Mouse (Mus musculus): ENCODE results near the gene Ttc7.

Ttc7 gene

GRCm38 (mm10) chr17:87314530-87314946, 31.9 kb downstream of the Ttc7 start:
- DNase-seq (ENCODE audit: low spot score in 2 of 2): no peak

DNA sequence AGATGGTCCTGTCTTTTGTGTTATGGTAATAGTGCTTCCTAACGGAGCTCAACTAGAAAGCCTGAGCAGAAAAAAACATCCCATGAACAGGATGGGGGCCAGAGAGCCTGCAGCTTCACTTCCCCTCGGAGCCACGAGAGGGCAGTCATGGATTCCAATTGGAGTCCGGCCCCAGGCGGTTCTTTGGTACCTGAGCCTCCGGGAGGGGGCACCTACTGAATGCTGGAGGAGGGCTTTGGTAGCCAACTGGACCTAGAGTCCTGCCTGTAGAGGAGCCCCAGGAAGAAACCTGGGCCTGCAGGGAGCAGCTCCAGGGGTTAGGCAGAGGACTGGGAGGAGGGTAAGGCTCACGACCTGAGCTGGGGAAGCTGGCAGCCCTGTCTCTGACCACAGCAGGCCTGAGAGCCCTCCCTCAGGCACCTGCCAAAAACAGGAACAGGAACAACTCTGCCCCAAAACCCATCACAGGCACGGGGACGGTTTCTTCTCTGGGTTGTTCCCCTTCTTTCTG, 32.4 kb downstream of the Ttc7 start:
- DNase-seq (ENCODE audit: low spot score in 2 of 2): peak in 1 of 2 experiments; percentile 94

DNA sequence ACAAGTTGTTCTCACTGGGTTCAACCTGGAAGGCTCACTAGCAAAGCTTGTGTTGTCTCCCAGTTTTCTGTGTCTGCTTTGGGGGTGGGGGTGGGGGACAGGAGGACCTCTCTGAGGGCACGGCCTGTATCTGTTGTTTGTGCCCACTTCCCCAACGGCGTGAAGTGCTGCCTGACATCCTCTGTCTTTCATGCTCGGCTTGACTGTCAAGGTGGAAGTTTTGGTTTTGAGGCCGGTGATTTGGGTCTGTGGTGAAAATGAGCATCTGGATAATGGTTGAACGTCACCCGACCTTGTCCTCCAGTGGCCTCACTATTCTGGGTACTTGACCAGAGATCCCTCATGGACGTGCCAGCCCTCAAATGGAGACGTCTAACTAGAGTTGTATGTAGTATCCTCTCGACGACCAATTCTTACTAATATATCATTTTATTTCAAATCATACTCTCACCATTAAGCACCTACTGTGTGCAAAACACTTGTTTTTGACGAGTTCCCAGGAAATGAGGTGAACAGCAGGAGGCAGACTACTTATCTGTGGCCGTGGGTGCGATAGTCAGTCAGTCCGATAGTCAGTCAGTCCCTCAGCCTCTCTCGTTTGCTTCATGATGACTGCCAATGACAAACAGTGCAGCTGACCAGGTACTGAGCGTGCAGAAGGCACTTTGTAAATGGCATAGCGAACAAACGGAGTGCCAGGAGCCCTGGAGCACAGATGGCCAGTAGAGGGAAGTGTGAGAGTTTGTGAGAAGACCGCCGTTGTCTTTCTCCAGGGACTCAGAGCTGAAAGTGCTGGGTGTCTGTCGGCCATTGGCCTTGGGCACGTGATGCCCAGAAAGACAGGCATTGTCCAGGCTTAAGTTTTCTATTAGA, 33.4 kb downstream of the Ttc7 start:
- DNase-seq (ENCODE audit: low spot score in 2 of 2): peak in 1 of 2 experiments; percentile 30

- DNase-seq (ENCODE audit: low spot score in 2 of 2): no peak
Measured at GRCm38 (mm10) chr17:87317271-87317670, 34.6 kb downstream of the Ttc7 start.

DNA sequence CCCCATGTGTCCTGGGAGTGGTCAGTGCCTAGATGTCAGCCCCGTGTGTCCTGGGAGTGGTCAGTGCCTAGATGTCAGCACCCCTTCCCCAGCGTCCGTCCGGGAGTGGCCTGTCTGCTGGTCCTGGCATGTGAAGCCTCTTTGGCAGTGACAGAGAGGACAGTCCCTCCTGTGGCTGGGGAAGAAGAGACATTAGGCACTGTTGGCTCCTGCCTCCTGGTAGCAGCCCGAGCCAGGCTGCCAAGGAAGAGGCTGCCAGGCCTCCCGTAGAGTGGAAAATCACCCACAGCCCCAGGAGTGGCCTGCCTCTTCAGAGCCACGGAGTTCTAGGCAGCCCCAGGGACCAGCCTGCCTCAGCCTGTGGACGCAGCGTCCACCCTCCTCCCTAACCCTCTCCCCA, 35.3 kb downstream of the Ttc7 start:
- no peak for DNase-seq (ENCODE audit: low spot score in 2 of 2)

GRCm38 (mm10) chr17:87321673-87322072, 39.0 kb downstream of the Ttc7 start:
- DNase-seq (ENCODE audit: low spot score in 2 of 2): no peak

GRCm38 (mm10) chr17:87323215-87323614, 40.5 kb downstream of the Ttc7 start:
- DNase-seq (ENCODE audit: low spot score in 2 of 2): peak in 1 of 2 experiments; percentile 25

GRCm38 (mm10) chr17:87325501-87325900, 42.8 kb downstream of the Ttc7 start:
- DNase-seq (ENCODE audit: low spot score in 2 of 2): no peak

- peak in 1 of 2 experiments; percentile 53 for DNase-seq (ENCODE audit: low spot score in 2 of 2)
Measured at GRCm38 (mm10) chr17:87326987-87327386, 44.3 kb downstream of the Ttc7 start.

DNA sequence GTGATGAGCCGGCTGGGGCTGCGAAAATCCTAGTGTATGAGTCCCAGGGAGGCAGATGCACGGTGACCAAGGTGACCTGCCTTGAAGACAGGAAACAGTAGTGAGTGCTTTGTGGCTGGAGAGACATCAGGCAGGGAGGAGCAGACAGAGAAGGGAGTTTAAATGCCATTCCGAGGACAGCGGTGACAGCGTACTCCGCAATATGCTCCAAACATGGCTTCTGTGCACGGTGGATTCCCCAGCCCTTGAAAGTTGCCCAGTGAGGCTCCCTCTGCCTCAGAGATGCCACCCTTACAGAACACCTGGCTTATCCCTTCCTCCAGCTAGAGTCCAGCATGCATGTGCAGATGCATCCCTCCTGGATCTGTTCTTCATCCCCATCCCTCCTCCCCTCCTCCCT, 45.0 kb downstream of the Ttc7 start:
- peak in 1 of 2 experiments; percentile 43 for DNase-seq (ENCODE audit: low spot score in 2 of 2)

DNA sequence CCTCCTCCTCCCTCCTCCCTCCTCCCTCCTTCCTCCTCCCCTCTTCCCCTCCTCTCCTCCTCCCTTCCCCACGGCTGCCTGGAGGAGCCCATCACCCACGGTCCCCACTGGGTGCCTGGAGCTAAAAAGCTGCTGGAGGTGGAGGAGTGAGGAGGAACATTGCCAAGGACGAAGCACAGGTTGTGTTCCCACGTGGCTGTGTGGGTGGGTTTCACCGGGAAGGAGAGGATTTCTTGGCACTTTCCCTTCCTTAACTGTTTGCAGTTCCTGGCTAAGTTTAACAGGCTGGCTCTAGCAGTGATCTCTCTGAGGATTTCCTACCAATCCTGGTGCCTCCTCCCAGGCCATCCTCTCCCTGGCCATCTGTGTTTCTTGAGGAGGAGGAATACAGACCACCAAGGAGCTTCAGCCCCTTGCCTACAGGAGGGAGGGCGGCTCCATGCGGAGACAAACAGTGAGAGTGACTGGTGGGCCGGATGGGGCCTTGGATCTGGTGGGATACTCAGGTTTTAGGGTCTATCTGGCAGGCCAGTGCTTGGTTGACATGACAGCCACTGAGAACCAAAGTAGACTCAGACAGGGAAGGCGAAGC, 45.6 kb downstream of the Ttc7 start:
- peak; percentile 85 to 94 for DNase-seq (ENCODE audit: low spot score in 2 of 2)

DNA sequence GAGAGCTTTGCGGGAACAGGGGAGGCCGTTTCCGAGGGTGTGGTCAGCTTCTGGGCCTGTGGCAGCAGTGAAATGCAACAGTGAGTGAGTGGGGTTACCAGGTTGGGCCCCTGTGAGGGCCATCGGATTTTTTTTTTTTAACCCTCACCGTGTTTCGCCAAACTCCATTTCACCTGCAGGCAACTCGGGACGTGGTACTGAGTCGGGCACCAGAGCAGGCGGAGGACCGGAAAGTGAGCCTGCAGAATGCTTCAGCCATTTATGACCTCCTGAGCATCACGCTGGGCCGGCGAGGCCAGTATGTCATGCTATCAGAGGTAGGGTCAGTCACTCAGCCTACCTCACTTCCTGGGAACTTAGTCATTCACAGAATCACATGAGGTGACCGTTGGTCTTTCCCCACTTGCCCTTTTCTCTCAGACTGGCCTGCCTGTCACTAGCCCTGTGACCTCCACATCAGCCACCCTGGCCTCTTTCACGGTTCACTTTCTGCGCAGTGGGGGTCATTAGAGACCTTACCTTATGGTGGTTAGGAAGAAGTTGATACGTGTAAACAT, 46.5 kb downstream of the Ttc7 start:
- no peak for DNase-seq (ENCODE audit: low spot score in 2 of 2)

DNA sequence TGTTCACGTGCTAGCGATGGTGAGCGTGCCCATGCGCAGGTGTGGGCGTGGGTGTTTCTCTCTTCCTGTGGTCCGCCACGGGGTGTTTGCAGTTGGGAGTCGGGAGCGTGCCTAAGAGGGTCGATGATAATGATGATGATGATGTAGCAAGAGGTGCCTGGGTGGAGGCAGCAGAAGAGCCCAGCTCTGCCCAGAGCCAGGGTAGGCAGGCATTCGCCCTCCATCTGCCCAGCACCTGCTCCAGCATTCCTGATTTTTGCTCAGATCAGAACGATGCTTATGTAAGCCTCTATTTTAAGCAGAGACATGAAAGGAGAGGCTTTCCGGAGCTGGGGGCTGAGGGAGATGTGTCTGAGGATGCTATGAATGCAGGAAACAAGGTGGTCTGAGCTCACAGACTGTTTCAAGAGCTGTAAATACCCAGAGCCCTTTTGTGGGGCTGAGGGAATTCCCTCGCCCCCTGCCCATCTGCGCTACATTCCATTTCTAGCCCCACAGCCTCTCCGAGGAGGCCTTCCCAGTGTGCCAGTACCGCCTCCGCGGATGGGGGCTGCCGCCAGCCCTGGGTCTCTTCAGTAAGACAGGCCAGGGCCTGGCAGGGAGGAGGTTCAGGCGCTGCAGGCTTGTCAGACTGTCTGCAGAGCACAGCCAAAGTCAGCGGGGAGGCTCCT, 47.7 kb downstream of the Ttc7 start:
- peak; percentile 84 to 92 for DNase-seq (ENCODE audit: low spot score in 2 of 2)

DNA sequence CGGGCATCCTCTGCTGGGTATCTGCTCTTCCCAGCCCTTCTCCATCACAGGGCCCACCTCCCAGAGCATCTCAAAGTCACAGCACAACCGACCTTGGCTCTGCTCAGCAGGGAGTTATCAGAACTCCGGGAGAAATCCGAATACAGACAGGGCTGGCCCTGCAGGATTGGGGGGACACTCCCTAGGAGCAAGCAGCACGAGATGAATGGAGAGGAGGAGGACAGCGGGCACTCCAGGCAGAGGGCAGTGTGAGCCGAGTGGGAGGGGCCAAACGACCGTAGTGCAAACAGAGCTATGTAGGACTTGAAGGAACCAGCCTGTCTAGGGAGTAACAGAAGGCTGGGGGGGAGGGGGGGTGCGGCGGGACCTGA, 48.2 kb downstream of the Ttc7 start:
- peak in 1 of 2 experiments; percentile 23 for DNase-seq (ENCODE audit: low spot score in 2 of 2)

- DNase-seq (ENCODE audit: low spot score in 2 of 2): peak in 1 of 2 experiments; percentile 41
Measured at GRCm38 (mm10) chr17:87331336-87332141, 48.9 kb downstream of the Ttc7 start.

GRCm38 (mm10) chr17:87332142-87332815, 49.6 kb downstream of the Ttc7 start:
- peak in 1 of 2 experiments; percentile 55 for DNase-seq (ENCODE audit: low spot score in 2 of 2)

GRCm38 (mm10) chr17:87332887-87333286, 50.2 kb downstream of the Ttc7 start:
- DNase-seq (ENCODE audit: low spot score in 2 of 2): peak in 1 of 2 experiments; percentile 61

- no peak for DNase-seq (ENCODE audit: low spot score in 2 of 2)
Measured at GRCm38 (mm10) chr17:87334162-87334561, 51.5 kb downstream of the Ttc7 start.

- peak; percentile 53 to 65 for DNase-seq (ENCODE audit: low spot score in 2 of 2)
Measured at GRCm38 (mm10) chr17:87335152-87335551, 52.5 kb downstream of the Ttc7 start.

DNA sequence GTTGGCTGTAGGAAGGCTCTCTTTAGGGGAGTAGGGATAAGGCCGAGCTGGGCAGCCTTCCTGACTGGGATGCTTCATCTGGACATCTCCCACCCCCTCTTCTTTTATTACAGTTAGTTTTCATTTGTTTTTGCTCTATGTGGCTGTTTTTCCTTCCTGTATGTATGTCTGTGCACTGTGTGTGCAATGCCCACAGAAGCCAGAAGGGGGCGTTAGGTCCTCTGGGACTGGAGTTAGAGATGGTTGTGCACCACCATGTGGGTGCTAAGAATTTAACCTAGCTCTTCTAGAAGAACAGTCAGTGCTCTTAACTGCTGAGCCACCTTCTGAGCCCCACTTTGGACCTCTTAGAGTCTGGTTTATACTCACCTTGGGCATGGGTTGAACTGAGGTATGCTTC, 53.0 kb downstream of the Ttc7 start:
- no peak for DNase-seq (ENCODE audit: low spot score in 2 of 2)

DNA sequence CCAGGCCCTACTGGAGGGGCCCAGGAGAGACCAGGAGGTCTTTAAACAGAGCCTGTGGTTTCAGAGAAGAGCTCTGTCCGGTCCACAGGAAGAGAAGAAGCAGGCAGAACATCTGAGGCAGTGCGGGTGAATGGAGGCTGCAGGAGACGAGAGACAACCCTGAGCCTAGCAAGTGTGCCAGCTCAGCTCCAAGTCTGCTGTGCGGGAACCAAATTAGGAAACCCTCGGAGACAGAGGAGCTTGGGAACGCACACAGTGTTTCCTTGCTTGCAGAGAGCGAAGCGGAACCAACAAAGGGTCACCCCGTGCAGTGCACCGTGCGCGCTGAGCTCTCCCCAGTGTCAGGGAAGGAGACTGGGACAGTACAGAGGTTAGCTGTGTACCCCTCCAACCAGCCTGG, 54.2 kb downstream of the Ttc7 start:
- DNase-seq (ENCODE audit: low spot score in 2 of 2): no peak

Measured in left cerebral cortex, adult 9 months (tissue).